Mouse (Mus musculus): ENCODE results near the gene Erc2. TPM values are rescaled to one million over a fixed set of nuclear protein-coding genes. Genes with fewer than 3 reads are reported as not detected.

Erc2 gene
- polyA plus RNA-seq, 1 experiment from 2014 or later, result 2.4 TPM

- 49% methylated on average over 10 of the region's 10 CpGs for WGBS
- Histone ChIP-seq H3K4me2 (no peak overlapping the region), H3K4me3 (no peak overlapping the region), H3K36me3 (no peaks in the 10 kb centered on the region), H3K9ac (no peak overlapping the region), H3K9me3 (no peaks in the 10 kb centered on the region), H3K4me1 (peaks cover under 1% of the 10 kb centered on the region; the same call in 1 of the 2 replicates), H3K27ac (replicated peaks) (no peak overlapping the region), H3K27me3 (replicated peaks) (peaks cover 16% of the 10 kb centered on the region)
- ATAC-seq (ENCODE audit: extremely low read depth, insufficient number of reproducible peaks, low FRiP score, low TSS enrichment), result no peak
These were observed 6.5 kb downstream of the Erc2 start for GRCm38 (mm10) chr14:27628701-27629100.

GRCm38 (mm10) chr14:27629369-27630012 lies 7.3 kb downstream of the Erc2 start:
- Histone ChIP-seq H3K27me3 (replicated peaks) (peaks cover 9% of the 10 kb centered on the region), H3K36me3 (no peaks in the 10 kb centered on the region), H3K4me2 (no peak overlapping the region), H3K4me3 (no peak overlapping the region), H3K4me1 (no peaks in the 10 kb centered on the region), H3K27ac (replicated peaks) (no peak overlapping the region), H3K9me3 (no peaks in the 10 kb centered on the region), H3K9ac (no peak overlapping the region)
- WGBS, result 78% methylated on average over 5 of the region's 5 CpGs
- ATAC-seq (ENCODE audit: extremely low read depth, insufficient number of reproducible peaks, low FRiP score, low TSS enrichment), result no peak

- Histone ChIP-seq H3K27ac (replicated peaks) (no peak overlapping the region), H3K4me3 (no peak overlapping the region), H3K4me2 (no peak overlapping the region), H3K36me3 (no peaks in the 10 kb centered on the region), H3K4me1 (no peaks in the 10 kb centered on the region), H3K9me3 (no peaks in the 10 kb centered on the region), H3K9ac (no peak overlapping the region), H3K27me3 (replicated peaks) (no peaks in the 10 kb centered on the region)
- 71% methylated on average over 9 of the region's 9 CpGs for WGBS
- ATAC-seq (ENCODE audit: extremely low read depth, insufficient number of reproducible peaks, low FRiP score, low TSS enrichment), result no peak
These were observed 8.9 kb downstream of the Erc2 start for GRCm38 (mm10) chr14:27630973-27631640.

DNA sequence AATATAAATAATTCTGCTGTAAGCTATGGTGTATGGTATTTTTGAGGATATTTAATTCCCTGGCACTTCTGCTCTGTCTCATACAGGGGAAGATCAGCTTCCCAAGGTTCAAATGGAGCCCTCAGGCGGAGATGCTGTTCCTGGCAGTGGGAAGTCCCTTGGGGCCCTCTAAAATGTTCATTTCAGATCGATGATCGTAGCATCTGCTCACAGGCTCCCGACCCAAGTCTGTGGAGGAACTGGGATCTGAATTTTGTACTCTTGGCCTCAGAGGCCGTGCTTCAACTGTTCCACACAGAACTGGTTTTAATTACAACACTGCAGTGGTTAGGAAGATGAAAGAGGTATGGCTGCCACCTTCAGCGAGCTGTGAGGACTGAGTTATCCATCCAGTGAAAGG lies 12.5 kb downstream of the Erc2 start:
- no peaks in the 10 kb centered on the region for H3K36me3 ChIP-seq
- 72% methylated on average over 6 of the region's 6 CpGs for WGBS
- H3K4me1 ChIP-seq, result no peaks in the 10 kb centered on the region

DNA sequence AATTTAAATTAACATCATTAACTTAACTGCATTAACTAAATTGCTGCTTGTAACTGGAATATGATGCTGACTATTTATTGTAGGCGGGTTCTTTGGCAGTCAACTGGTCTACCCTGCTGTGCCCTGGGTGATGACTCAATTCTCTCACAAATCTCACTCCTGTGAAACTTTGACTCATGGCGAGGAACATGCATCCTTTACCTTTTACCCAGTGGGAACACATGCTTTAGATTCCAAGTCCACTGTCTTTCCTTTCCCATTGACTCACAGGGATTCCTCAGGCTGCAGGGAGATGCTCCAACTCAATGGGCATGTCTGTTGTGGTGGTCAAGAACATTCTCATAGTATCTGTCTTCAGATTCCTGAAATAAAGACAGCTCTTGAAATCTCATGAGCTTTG lies 14.3 kb downstream of the Erc2 start:
- 81% methylated on average over 2 of the region's 2 CpGs for WGBS

More for the DNA sequence above, 12.5 kb downstream of the Erc2 start:
- H3K4me2 ChIP-seq, result no peak overlapping the region
- no peak overlapping the region for H3K4me3 ChIP-seq
- no peaks in the 10 kb centered on the region for H3K27me3 ChIP-seq (replicated peaks)
- ATAC-seq (ENCODE audit: extremely low read depth, insufficient number of reproducible peaks, low FRiP score, low TSS enrichment), result no peak
- no peak overlapping the region for H3K9ac ChIP-seq
- H3K9me3 ChIP-seq, result no peaks in the 10 kb centered on the region
- H3K27ac ChIP-seq (replicated peaks), result no peak overlapping the region

DNA sequence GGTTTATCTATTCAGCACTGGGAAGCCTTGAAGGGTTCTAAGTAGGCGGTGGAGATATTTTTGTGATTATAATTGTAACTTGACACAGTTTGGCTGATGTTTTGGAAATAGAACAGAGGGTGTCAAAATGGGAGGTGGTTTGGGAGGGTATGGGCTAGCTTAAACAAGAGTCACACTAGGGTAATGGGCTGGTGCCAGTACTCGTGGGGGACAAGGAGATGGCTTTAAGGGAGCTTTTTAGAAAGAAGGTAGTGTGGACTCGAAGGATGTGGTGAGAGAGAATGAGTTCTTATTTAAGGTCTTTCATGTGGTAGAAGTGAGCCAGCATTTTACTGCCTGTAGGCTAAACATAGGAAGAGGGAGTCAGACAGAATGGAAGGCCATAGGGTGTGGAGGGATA lies 19.2 kb downstream of the Erc2 start:
- Histone ChIP-seq H3K4me1 (no peaks in the 10 kb centered on the region), H3K27ac (replicated peaks) (no peak overlapping the region), H3K36me3 (no peaks in the 10 kb centered on the region), H3K9ac (no peak overlapping the region), H3K4me3 (no peak overlapping the region), H3K4me2 (no peak overlapping the region), H3K27me3 (replicated peaks) (no peaks in the 10 kb centered on the region), H3K9me3 (no peaks in the 10 kb centered on the region)
- ATAC-seq (ENCODE audit: extremely low read depth, insufficient number of reproducible peaks, low FRiP score, low TSS enrichment), result no peak
- WGBS, result 60% methylated on average over 3 of the region's 3 CpGs

More for the DNA sequence above, 14.3 kb downstream of the Erc2 start:
- no peaks in the 10 kb centered on the region for H3K4me1 ChIP-seq
- H3K9me3 ChIP-seq, result no peaks in the 10 kb centered on the region
- no peak overlapping the region for H3K27ac ChIP-seq (replicated peaks)
- no peak overlapping the region for H3K4me3 ChIP-seq
- H3K4me2 ChIP-seq, result no peak overlapping the region
- no peak overlapping the region for H3K9ac ChIP-seq
- ATAC-seq (ENCODE audit: extremely low read depth, insufficient number of reproducible peaks, low FRiP score, low TSS enrichment), result no peak
- no peaks in the 10 kb centered on the region for H3K36me3 ChIP-seq
- no peaks in the 10 kb centered on the region for H3K27me3 ChIP-seq (replicated peaks)

DNA sequence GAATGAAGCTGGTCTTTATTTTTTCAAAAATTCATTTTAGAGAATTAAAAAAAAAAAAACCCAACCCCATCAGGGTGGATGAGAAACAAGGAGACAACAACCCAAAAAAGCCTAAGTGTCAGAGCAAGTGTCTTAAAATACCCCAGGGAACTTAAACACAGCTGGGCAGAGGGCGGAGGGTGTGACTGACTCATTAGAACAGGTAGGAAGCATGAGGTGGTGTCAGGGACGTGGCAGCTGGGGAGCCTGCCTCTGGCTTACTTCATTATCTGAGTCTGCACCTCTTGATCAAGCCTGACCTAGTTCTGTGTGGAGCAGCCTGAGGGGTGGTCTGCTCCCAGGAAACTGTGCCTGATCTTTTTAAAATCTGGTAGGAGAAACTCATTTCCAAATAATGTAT lies 20.8 kb downstream of the Erc2 start:
- Histone ChIP-seq H3K4me3 (no peak overlapping the region), H3K27ac (replicated peaks) (no peak overlapping the region), H3K9ac (no peak overlapping the region), H3K9me3 (no peaks in the 10 kb centered on the region), H3K4me2 (no peak overlapping the region), H3K4me1 (no peaks in the 10 kb centered on the region), H3K36me3 (no peaks in the 10 kb centered on the region), H3K27me3 (replicated peaks) (no peaks in the 10 kb centered on the region)
- 43% methylated on average over 2 of the region's 2 CpGs for WGBS
- ATAC-seq (ENCODE audit: extremely low read depth, insufficient number of reproducible peaks, low FRiP score, low TSS enrichment), result no peak

DNA sequence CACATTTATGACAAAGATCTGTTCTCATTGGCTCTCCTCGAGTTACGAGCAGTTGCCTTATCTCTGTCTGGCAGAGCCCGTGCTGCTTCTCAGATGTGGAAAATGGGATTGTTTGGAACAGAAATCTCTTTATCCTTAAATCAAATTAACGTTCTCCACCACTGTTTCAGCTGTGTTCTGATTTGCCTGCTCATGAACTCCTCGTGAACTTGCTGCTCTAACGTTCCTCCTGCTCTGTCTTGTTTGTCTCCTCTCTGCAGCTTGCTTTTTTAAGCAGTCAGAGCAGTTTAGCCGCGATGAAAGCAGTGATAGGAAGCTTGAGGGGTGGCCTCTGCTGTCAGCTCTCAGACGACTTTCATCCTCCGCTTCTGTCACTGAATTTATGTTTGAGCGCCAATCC lies 32.4 kb downstream of the Erc2 start:
- peak overlapping the region; percentile 16; the same call in 1 of the 2 replicates for H3K4me2 ChIP-seq
- no peak overlapping the region for H3K4me3 ChIP-seq
- H3K9me3 ChIP-seq, result no peaks in the 10 kb centered on the region
- peaks cover 7% of the 10 kb centered on the region for H3K4me1 ChIP-seq
- ATAC-seq (ENCODE audit: extremely low read depth, insufficient number of reproducible peaks, low FRiP score, low TSS enrichment), result no peak
- H3K9ac ChIP-seq, result no peak overlapping the region
- no peak overlapping the region for H3K27ac ChIP-seq (replicated peaks)
- WGBS, result 19% methylated on average over 11 of the region's 11 CpGs
- H3K36me3 ChIP-seq, result no peaks in the 10 kb centered on the region
- H3K27me3 ChIP-seq (replicated peaks), result no peaks in the 10 kb centered on the region

GRCm38 (mm10) chr14:27658616-27659015 lies 36.4 kb downstream of the Erc2 start:
- Histone ChIP-seq H3K4me3 (no peak overlapping the region), H3K27me3 (replicated peaks) (no peaks in the 10 kb centered on the region), H3K4me2 (no peak overlapping the region), H3K9me3 (no peaks in the 10 kb centered on the region), H3K36me3 (no peaks in the 10 kb centered on the region), H3K9ac (no peak overlapping the region), H3K4me1 (peaks cover 19% of the 10 kb centered on the region), H3K27ac (replicated peaks) (no peak overlapping the region)
- 63% methylated on average over 3 of the region's 3 CpGs for WGBS
- ATAC-seq (ENCODE audit: extremely low read depth, insufficient number of reproducible peaks, low FRiP score, low TSS enrichment), result no peak

GRCm38 (mm10) chr14:27661466-27661865 lies 39.2 kb downstream of the Erc2 start:
- no peaks in the 10 kb centered on the region for H3K27me3 ChIP-seq (replicated peaks)
- 36% methylated on average over 4 of the region's 4 CpGs for WGBS
- no peaks in the 10 kb centered on the region for H3K9me3 ChIP-seq
- no peak overlapping the region for H3K27ac ChIP-seq (replicated peaks)
- no peak overlapping the region for H3K4me2 ChIP-seq
- H3K36me3 ChIP-seq, result no peaks in the 10 kb centered on the region
- no peak overlapping the region for H3K9ac ChIP-seq
- ATAC-seq (ENCODE audit: extremely low read depth, insufficient number of reproducible peaks, low FRiP score, low TSS enrichment), result no peak
- H3K4me3 ChIP-seq, result no peak overlapping the region
- H3K4me1 ChIP-seq, result peaks cover 12% of the 10 kb centered on the region

GRCm38 (mm10) chr14:27662251-27662650 lies 40.0 kb downstream of the Erc2 start:
- Histone ChIP-seq H3K27me3 (replicated peaks) (no peaks in the 10 kb centered on the region), H3K4me2 (no peak overlapping the region), H3K9me3 (no peaks in the 10 kb centered on the region), H3K4me3 (no peak overlapping the region), H3K9ac (no peak overlapping the region), H3K4me1 (peaks cover 12% of the 10 kb centered on the region), H3K36me3 (no peaks in the 10 kb centered on the region), H3K27ac (replicated peaks) (no peak overlapping the region)
- ATAC-seq (ENCODE audit: extremely low read depth, insufficient number of reproducible peaks, low FRiP score, low TSS enrichment), result no peak

Data from heart, embryonic 13.5 days (tissue).